Mouse (Mus musculus) neutrophil, adult 83 days (primary cell): ENCODE data around the gene Rnf44. TPM values are rescaled to one million over a fixed set of nuclear protein-coding genes. Genes with fewer than 3 reads are reported as not detected.

Experiments used
- total RNA-seq, 2 experiments: library from RNA; stranded (reverse); gene quantifications; one replicate each; pipeline ENCODE4 v1.2.4; 2023

Rnf44 gene
- 100 to 1,000 TPM; 133 to 134 TPM for total RNA-seq

DNA sequence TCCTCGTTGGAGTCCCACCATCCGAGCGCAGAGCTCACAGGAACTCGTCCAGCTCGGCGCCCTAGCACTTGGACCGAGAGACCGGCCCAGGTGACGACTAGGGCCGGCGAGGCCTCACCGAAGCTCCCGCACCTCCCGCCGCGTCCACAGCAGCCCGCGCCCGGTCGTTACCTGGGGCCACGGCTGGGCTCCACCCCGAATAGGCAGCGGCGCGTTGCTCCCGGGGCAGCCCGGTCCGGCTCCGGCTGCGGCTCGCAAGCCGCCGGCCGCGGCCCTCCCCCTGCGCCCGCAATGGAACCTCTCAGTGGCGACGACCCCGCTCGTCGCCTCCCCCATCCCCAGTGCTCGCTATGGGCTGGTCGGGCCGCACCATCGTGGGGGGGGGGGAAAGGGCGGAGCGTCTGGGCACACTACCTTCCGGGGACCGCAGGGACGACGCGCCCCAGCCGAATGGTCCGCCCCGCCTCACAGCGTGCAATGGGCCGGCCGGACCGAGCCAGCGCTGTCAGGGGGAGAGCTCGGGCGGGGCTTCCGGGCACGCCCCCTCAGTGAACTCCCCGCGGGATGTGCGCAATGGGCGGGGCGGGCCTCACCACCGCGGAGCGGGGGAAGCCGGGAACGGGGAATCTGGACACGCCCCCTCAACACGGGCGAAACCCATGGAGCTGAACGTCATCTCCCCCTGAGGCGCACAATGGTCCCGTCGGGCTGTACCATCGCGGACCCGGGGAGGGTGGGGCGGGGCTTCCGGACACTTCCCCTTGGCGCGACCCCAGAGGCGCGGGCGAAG, at the start of gene Rnf44:
Rnf44 (minus strand) TSS at position 350 of the 790 bp plus-strand sequence.

DNA sequence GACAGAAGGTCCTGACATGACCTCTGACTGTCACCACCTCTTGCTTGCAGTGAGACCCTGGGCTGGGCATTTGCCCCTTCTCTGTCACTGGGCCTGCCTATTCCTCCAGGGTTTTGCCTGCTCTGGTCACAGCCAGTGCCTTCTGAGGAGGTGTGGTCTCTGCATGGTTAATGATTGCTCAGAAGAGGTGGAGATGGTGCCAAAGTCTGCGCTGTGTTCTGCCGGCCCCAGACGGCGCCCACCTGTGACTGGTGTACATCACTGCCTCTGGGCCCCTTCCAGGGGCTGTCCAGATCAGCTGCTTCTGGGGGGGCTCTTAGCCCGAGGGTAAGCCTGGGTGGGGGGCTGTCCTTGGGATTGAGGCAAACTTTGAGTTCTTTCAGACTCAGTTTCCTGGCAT, 7.5 kb upstream of the Rnf44 start, which contains the start of gene Cdhr2:
Cdhr2 (plus strand) TSS at position 219 of the 400 bp plus-strand sequence.

Other genes starting within 250 kb of the Rnf44 start
- gene Thoc3, start 225.1 kb downstream of the Rnf44 start, total RNA-seq: 10 to 100 TPM; 17.6 to 20.1 TPM
- 1 to 10 TPM; 5.0 to 6.7 TPM for gene Simc1, start 190.1 kb downstream of the Rnf44 start, total RNA-seq
- gene 4833439L19Rik, start 128.5 kb downstream of the Rnf44 start, total RNA-seq: 10 to 100 TPM; 35.0 to 37.0 TPM
- 1 to 10 TPM; 6.4 to 8.8 TPM for gene Arl10, start 118.9 kb downstream of the Rnf44 start, total RNA-seq
- gene Nop16, start 103.8 kb downstream of the Rnf44 start, total RNA-seq: 10 to 100 TPM in 1 of 2 experiments, 1 to 10 TPM in 1; 8.7 to 10.0 TPM
- 10 to 100 TPM; 62.8 to 71.2 TPM for gene Higd2a, start 103.7 kb downstream of the Rnf44 start, total RNA-seq
- gene Cltb, start 82.6 kb downstream of the Rnf44 start, total RNA-seq: 1 to 10 TPM; 6.0 to 7.0 TPM
- gene Faf2, start 72.1 kb downstream of the Rnf44 start, total RNA-seq: 10 to 100 TPM; 27.8 to 33.2 TPM
- gene Cdhr2, start 7.6 kb upstream of the Rnf44 start, total RNA-seq: not detected
- not detected for gene Gprin1, start 56.0 kb upstream of the Rnf44 start, total RNA-seq
- gene Sncb, start 72.7 kb upstream of the Rnf44 start, total RNA-seq: not detected
- not detected for gene Eif4e1b, start 90.1 kb upstream of the Rnf44 start, total RNA-seq
- gene Tspan17, start 95.5 kb upstream of the Rnf44 start, total RNA-seq: 10 to 100 TPM in 1 of 2 experiments, 1 to 10 TPM in 1; 4.4 to 13.8 TPM